Mouse (Mus musculus): ENCODE measurements around the gene Scn11a. TPM values are rescaled to one million over a fixed set of nuclear protein-coding genes. Genes with fewer than 3 reads are reported as not detected.

Scn11a gene
- polyA plus RNA-seq, 1 experiment, result 0.04 TPM

Other genes with a start within 250 kb of the Scn11a start
- 2.1 and 2.2 TPM in 2 replicates for gene Scn5a, start 246.4 kb downstream of the Scn11a start, polyA plus RNA-seq (2012; rRNA removed)
- 0.10 and 0.17 TPM in 2 replicates for gene Scn10a, start 106.1 kb downstream of the Scn11a start, polyA plus RNA-seq (2012; rRNA removed)
- 63.7 and 73.3 TPM in 2 replicates for gene Wdr48, start 69.4 kb upstream of the Scn11a start, polyA plus RNA-seq (2012; rRNA removed)
- 20.3 and 24.0 TPM in 2 replicates for gene Gorasp1, start 112.1 kb upstream of the Scn11a start, polyA plus RNA-seq (2012; rRNA removed)
- 0.34 and 0.63 TPM in 2 replicates for gene Ttc21a, start 112.2 kb upstream of the Scn11a start, polyA plus RNA-seq (2012; rRNA removed)
- 11.2 and 16.6 TPM in 2 replicates for gene Csrnp1, start 159.2 kb upstream of the Scn11a start, polyA plus RNA-seq (2012; rRNA removed)
- 0.04 TPM in 2 replicates for gene Xirp1, start 198.1 kb upstream of the Scn11a start, polyA plus RNA-seq (2012; rRNA removed)
- gene Cx3cr1, start 244.4 kb upstream of the Scn11a start, polyA plus RNA-seq (2012; rRNA removed), result 25.2 and 37.6 TPM in 2 replicates

All from frontal cortex, adult 2 months (tissue).